Mouse (Mus musculus) lung, postnatal 0 days (tissue): Measurements from ENCODE around the gene Man1c1. TPM values are rescaled to one million over a fixed set of nuclear protein-coding genes. Genes with fewer than 3 reads are reported as not detected.
A peak's percentile ranks its signal among the peaks of the same experiment; 100 is the strongest.

Source experiments
- ATAC-seq: fragments of 200-750 bp; cut with Nextera tagmentation; 2 replicates; pipeline ENCODE4 v1.8.0; 2017; ENCODE audit warnings: moderate library complexity
- DNase-seq: peaks from one replicate; pipeline ENCODE4 v3.0.0-alpha.2; 2016; ENCODE audit warnings: low spot score
- H3K27ac ChIP-seq: fragments of 300-500 bp; sonication (generic); 2 replicates; pipeline ENCODE4 v1.5.1; 2014; ENCODE audit warnings: antibody characterized with exemption, mild to moderate bottlenecking, low read length, mixed read lengths
- H3K27me3 ChIP-seq: fragments of 300-500 bp; sonication (generic); replicated peaks from 2 replicates; pipeline ENCODE4 v1.6.1; 2014; ENCODE audit warnings: low read length, mixed read lengths; ENCODE audit not compliant: insufficient read depth
- H3K36me3 ChIP-seq: fragments of 300-500 bp; sonication (generic); 2 replicates; pipeline ENCODE4 v1.6.1; 2014; ENCODE audit warnings: low read length, mixed read lengths; ENCODE audit not compliant: insufficient read depth
- H3K4me1 ChIP-seq: fragments of 300-500 bp; sonication (generic); 2 replicates; pipeline ENCODE4 v1.6.1; 2014; ENCODE audit warnings: antibody characterized with exemption, low read depth, low read length, mixed read lengths; ENCODE audit not compliant: insufficient read depth
- H3K4me2 ChIP-seq: fragments of 300-500 bp; sonication (generic); replicated peaks from 2 replicates; pipeline ENCODE4 v1.6.1; 2014; ENCODE audit warnings: low read depth, mild to moderate bottlenecking, low read length, moderate library complexity, mixed read lengths
- H3K4me3 ChIP-seq: fragments of 300-500 bp; sonication (generic); 2 replicates; pipeline ENCODE4 v1.5.1; 2014; ENCODE audit warnings: low read depth, low read length
- H3K9ac ChIP-seq: fragments of 300-500 bp; sonication (generic); replicated peaks from 2 replicates; pipeline ENCODE4 v1.6.1; 2014; ENCODE audit warnings: low read depth, mild to moderate bottlenecking
- H3K9me3 ChIP-seq: fragments of 300-500 bp; sonication (generic); 2 replicates; pipeline ENCODE4 v1.6.1; 2016; ENCODE audit warnings: low read length, mixed read lengths
- CTCF ChIP-seq: IDR thresholded peaks from 2 replicates; pipeline ENCODE4 v1.5.1; 2016; ENCODE audit warnings: antibody characterized with exemption, mild to moderate bottlenecking
- EP300 ChIP-seq: IDR thresholded peaks from 2 replicates; pipeline ENCODE4 v1.6.1; 2016; ENCODE audit warnings: antibody characterized with exemption, mild to moderate bottlenecking, control low read depth
- WGBS: fragments of 180-500 bp; shearing (Covaris S2); extraction: QIAGEN DNeasy Blood & Tissue Kit; methylation state at CpG from one replicate; pipeline ENCODE4 v1.1.7; 2014; 5-methylcytosine and 5-hydroxymethylcytosine counted together
- polyA plus RNA-seq: library from polyadenylated mRNA; unstranded; fragments of >200 nt; fragmentation: Nextera tagmentation; extraction: Ambion mirVana; gene quantifications from 2 replicates; pipeline ENCODE4 v1.2.1, GENCODE M21; 2015

The Man1c1 gene
- polyA plus RNA-seq, 1 experiment from 2014 or later, result 3.0 TPM

DNA sequence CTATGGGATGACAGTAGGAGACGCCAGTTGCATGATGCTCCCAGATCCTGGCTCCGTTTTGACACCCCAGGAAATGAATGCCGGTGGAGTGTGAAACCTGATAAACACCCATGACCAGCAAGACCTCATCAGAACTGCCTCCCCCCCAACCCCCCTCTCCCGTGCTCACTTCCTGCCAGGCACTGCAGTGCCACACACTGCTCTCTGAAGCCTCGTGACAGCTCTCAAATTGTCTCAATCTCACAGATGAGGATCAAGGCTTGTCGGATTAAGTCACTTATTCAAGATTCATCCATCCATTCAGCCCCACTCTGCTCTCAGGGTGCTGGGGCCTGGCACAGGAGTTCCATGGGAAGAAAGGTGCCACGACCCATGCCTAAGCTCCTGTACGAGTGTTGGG, 102.7 kb downstream of the Man1c1 start:
- peak; percentile 46; the same call in 1 of the 2 replicates for ATAC-seq
- Histone ChIP-seq H3K36me3 (no peaks in the 10 kb centered on the region), H3K27me3 (no peaks in the 10 kb centered on the region), H3K9ac (no peak overlapping the region), H3K4me3 (no peak overlapping the region), H3K4me2 (no peak overlapping the region), H3K4me1 (peaks cover 7% of the 10 kb centered on the region; the same call in 1 of the 2 replicates), H3K9me3 (no peaks in the 10 kb centered on the region), H3K27ac (no peak overlapping the region)
- DNase-seq, result peak; percentile 36
- WGBS, result 40% methylated on average over 8 of the region's 8 CpGs
- TF ChIP-seq CTCF, result no peak
- peak; percentile 49; the same call in 1 of the 2 replicates for TF ChIP-seq EP300

DNA sequence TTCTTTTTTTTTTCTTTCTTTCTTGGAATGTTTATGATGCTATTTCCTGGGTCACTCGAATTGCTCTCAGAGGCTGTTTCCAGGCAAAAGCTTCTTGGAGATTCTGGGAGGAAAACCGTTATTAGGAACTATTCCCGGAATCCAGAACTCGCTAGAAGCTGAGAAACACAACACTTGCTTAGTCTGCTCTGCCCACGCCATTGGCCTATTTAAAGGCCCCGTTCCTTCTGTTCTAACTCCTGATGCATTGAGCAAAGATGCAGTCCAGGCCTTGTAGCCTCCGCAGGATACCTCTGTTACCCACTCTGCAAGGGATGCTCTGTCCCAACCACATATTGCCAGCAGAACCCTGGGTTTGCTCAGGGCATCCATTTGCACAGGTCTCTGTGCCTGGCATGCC, 103.3 kb downstream of the Man1c1 start:
- Histone ChIP-seq H3K9ac (no peak overlapping the region), H3K27ac (no peak overlapping the region), H3K4me3 (no peak overlapping the region), H3K27me3 (no peaks in the 10 kb centered on the region), H3K4me1 (peaks cover 7% of the 10 kb centered on the region; the same call in 1 of the 2 replicates), H3K36me3 (no peaks in the 10 kb centered on the region), H3K4me2 (no peak overlapping the region), H3K9me3 (no peaks in the 10 kb centered on the region)
- DNase-seq, result no peak
- TF ChIP-seq CTCF (no peak), EP300 (no peak)
- no peak for ATAC-seq
- 60% methylated on average over 7 of the region's 7 CpGs for WGBS

DNA sequence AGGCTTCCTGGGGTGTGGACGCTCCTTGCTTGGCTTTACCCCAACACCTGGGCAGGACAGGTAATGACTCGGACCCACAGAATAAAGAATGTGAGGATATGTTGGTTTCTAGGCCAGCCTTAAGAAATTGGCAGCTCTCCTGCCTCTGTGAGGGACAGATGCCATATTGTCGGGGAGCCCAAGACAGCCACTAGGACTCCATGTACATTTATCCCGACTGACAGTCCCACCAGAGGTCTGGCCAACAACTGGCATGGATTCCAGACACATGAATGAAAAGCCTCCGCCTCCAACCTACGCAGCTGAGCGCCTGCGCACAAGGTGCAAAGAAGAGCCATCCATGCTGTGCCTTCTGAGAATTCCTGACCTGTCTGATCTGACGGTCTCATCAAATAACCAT, 104.0 kb downstream of the Man1c1 start:
- Histone ChIP-seq H3K9me3 (no peaks in the 10 kb centered on the region), H3K4me1 (peaks cover 7% of the 10 kb centered on the region; the same call in 1 of the 2 replicates), H3K9ac (no peak overlapping the region), H3K36me3 (no peaks in the 10 kb centered on the region), H3K27ac (no peak overlapping the region), H3K27me3 (no peaks in the 10 kb centered on the region), H3K4me2 (no peak overlapping the region), H3K4me3 (no peak overlapping the region)
- 83% methylated on average over 9 of the region's 9 CpGs for WGBS
- ATAC-seq (no peak), DNase-seq (no peak)
- TF ChIP-seq CTCF (no peak), EP300 (no peak)

DNA sequence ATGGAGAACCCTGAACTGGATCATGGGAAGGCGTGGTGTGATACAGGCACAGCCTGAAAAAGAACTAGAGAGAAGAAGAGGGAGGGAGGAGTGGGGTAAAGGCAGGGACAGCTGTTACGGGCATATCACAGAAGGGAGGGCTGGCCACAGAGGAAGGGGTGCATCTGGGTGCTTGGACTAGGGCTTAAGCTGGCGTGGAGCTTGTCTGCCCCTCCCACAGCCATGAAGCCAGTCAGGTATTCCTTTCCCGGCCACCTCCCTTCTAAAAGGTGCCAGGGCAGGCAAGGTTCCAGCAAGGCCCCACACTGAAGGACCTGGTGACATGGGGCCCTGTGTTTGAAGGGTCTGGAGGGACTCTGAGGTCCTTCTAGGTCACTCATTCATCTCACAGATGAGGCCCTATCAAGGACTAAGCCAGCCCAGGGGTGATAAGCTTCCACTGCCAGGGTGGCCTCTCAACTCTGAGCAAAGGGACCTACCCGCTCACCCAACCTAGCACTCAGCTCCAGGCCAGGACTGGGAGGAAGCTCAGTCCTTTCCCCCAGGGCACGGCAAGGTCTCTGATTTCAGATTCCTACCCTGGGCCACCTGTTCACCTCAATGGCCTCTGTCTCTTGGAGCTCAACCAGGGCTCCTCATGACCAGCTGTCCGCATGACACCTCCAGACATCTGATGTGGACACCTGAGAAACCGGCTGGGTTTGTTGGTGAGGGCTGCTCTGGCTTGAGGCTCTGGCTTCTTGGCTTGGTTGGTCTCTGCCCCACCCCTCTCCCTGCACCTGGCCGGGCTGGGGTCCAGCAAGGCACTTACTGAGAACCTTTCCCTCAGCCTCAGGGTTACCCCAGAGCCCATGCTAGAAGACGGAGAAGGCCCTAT, 107.0 kb downstream of the Man1c1 start:
- WGBS, result 68% methylated on average over 10 of the region's 10 CpGs
- TF ChIP-seq CTCF (no peak), EP300 (no peak)
- ATAC-seq, result 0 out of 2 replicates have a peak, but pooled peaks have one; percentile 19
- peak; percentile 49 for DNase-seq
- H3K4me1 ChIP-seq, result no peaks in the 10 kb centered on the region
- H3K36me3 ChIP-seq, result no peaks in the 10 kb centered on the region
- H3K4me2 ChIP-seq, result no peak overlapping the region
- no peaks in the 10 kb centered on the region for H3K27me3 ChIP-seq
- no peak overlapping the region for H3K4me3 ChIP-seq
- no peak overlapping the region for H3K9ac ChIP-seq
- H3K27ac ChIP-seq, result no peak overlapping the region
- no peaks in the 10 kb centered on the region for H3K9me3 ChIP-seq

DNA sequence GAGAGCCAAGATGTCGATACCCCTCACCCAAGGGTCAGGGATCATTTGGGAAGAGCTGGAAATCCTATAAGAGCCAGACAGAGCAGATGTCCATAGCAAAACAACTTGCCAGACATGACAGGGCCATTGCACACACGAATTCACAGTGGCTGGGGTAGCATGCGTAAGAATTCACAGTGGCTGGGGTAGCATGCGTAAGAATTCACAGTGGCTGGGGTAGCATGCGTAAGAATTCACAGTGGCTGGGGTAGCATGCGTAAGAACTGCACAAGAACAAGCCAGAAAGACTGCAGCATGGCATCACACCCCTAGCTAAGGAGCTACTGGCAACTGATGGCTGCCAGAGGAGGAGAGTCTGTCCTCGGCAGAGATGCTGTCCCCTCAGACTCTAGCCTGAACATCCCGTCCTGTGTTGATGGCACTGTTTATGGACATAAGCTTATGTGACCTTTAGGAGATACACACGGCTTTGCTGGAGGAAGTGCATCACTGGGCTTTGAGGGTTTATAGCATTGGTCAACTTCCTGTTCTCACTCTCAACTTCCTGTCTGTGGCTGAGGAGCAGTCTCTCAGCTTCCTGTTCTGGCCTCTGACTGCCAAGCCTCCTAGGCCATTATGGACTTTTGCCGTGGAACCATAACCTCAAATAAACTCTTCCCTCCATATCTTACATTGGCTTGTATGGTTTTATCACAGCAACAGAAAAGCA, 109.2 kb downstream of the Man1c1 start:
- peak; percentile 79 for DNase-seq
- Histone ChIP-seq H3K9ac (no peak overlapping the region), H3K4me1 (peaks cover 5% of the 10 kb centered on the region; the same call in 1 of the 2 replicates), H3K36me3 (no peaks in the 10 kb centered on the region), H3K4me2 (no peak overlapping the region), H3K9me3 (no peaks in the 10 kb centered on the region), H3K4me3 (no peak overlapping the region), H3K27me3 (no peaks in the 10 kb centered on the region), H3K27ac (no peak overlapping the region)
- 81% methylated on average over 10 of the region's 10 CpGs for WGBS
- TF ChIP-seq CTCF, result no peak
- TF ChIP-seq EP300, result peak; percentile 83
- ATAC-seq, result peak; percentile 67

DNA sequence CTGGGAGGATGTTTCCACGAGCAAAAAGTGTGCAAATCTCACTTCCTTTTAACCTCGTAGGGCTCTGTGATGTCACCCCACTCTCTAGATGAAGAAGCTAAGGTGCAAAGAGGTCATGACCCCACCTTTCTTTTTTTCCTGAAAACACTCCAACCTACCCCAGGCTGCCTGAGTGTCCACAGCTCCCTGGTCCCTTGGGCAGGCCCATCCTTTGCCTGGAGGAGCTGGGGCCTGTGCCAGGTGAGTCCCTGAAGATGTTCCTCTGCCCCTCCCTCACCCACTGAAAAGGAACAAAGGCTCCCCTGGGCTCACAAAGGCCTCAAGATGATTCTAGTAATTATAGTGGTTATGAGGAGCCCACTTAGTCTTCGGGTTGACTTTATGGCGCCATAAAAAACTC, 111.6 kb downstream of the Man1c1 start:
- Histone ChIP-seq H3K4me3 (no peak overlapping the region), H3K36me3 (no peaks in the 10 kb centered on the region), H3K27ac (no peak overlapping the region), H3K9ac (no peak overlapping the region), H3K4me2 (no peak overlapping the region), H3K4me1 (peaks cover 7% of the 10 kb centered on the region; the same call in 1 of the 2 replicates), H3K27me3 (no peaks in the 10 kb centered on the region), H3K9me3 (no peaks in the 10 kb centered on the region)
- ATAC-seq (no peak), DNase-seq (no peak)
- TF ChIP-seq CTCF, result no peak
- TF ChIP-seq EP300, result no peak
- 72% methylated on average over 4 of the region's 4 CpGs for WGBS
